Mouse (Mus musculus): Measurements from ENCODE around the gene Stat4. TPM values are rescaled to one million over a fixed set of nuclear protein-coding genes. Genes with fewer than 3 reads are reported as not detected.

Stat4 gene
- polyA plus RNA-seq, 1 experiment = 3.0 TPM

DNA sequence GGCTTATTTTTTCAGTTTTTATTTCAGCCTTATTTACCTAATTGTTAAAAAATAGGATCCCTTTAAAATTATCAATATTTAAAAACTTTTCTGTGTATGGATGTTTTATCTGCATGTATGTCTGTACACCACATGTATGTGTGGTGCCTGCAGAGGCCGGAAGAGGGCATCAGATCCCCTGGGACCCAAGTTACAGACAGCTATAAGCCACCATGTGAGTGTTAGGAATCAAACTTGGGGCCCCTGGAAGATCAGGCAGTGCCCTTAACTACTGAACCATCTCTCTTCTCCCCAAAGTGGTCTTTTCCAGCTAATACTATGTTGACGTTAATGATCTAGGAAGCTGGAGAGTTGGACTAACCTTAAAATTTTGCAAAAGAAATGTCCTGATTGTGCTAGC lies 160.5 kb downstream of the Stat4 start:
- no peaks in the 10 kb centered on the region for H3K27me3 ChIP-seq (replicated peaks)
- peaks cover 100% of the 10 kb centered on the region for H3K36me3 ChIP-seq (replicated peaks; ENCODE audit: low read length)
- H3K4me3 ChIP-seq (replicated peaks) = no peak overlapping the region
- TF ChIP-seq GATA1 (IDR thresholded peaks at IDR 0.05; ENCODE audit: borderline replicate concordance, low read length) (no peak), FLI1 (IDR thresholded peaks at IDR 0.05; ENCODE audit: low read length) (no peak)
- peaks cover 44% of the 10 kb centered on the region for H3K4me1 ChIP-seq
- no peaks in the 10 kb centered on the region for H3K9me3 ChIP-seq

DNA sequence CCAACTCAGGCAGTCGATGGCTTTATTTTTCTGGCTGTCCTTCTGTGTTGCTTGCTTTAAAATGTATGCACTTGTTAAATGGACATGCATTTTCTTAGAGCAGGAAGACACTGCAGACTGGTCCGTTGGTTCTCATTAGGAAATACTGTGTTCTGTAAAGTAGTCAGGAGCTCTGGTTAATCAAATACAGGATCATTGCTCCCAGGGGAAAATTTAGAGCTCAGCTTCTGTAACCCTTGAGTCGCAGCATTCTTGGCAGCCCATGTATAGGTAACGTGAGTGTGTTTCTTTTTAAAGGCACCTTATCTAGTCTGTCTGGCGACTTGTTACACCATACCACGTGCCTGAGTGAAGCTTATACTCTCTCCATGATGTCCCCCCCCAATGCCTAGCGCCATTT lies 161.2 kb downstream of the Stat4 start:
- Histone ChIP-seq H3K4me1 (peaks cover 44% of the 10 kb centered on the region), H3K27me3 (replicated peaks) (no peaks in the 10 kb centered on the region), H3K4me3 (replicated peaks) (no peak overlapping the region), H3K36me3 (replicated peaks; ENCODE audit: low read length) (peaks cover 100% of the 10 kb centered on the region), H3K9me3 (no peaks in the 10 kb centered on the region)
- no peak for TF ChIP-seq GATA1 (IDR thresholded peaks at IDR 0.05; ENCODE audit: borderline replicate concordance, low read length)

DNA sequence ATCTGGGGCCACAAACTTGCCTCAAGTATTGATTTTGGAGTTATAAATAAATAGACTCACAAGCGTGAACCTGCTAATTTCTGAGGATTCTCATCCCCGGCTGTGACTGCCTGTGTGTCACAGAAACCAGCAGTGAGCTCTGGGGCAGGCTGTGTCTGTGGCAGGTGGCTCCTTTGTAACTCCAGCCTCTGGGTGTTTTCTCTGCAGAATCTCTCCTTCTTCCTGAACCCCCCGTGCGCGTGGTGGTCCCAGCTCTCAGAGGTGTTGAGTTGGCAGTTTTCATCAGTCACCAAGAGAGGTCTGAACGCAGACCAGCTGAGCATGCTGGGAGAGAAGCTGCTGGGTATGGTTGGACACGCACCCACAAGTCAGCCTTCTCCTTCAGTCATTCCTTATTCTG lies 161.7 kb downstream of the Stat4 start:
- Histone ChIP-seq H3K9me3 (no peaks in the 10 kb centered on the region), H3K27me3 (replicated peaks) (no peaks in the 10 kb centered on the region), H3K36me3 (replicated peaks; ENCODE audit: low read length) (peaks cover 100% of the 10 kb centered on the region), H3K4me3 (replicated peaks) (no peak overlapping the region), H3K4me1 (peaks cover 44% of the 10 kb centered on the region)
- no peak for TF ChIP-seq FLI1 (IDR thresholded peaks at IDR 0.05; ENCODE audit: low read length)

DNA sequence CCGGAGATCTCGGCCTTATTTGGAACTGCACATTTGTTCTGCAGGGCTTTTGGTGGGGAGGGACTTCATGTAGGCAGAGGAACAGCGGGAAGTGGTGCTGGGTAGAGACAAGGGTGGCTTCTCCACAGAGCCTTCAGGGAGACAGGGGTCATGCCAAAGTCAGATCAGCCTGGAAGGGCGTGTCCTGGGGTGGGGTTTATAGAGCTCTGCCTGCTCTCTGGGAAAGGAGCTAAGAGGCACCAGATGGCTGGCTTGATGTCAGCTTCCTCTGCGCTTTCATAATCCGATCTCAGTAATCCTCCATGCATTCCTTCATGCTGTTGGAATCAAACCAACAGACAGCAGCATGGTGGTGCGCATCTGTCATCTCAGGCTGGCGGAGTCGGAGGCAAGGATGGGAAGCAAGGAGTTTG lies 163.0 kb downstream of the Stat4 start:
- Histone ChIP-seq H3K4me3 (replicated peaks) (peak overlapping the region; percentile 79), H3K36me3 (replicated peaks; ENCODE audit: low read length) (peaks cover 100% of the 10 kb centered on the region), H3K9me3 (no peaks in the 10 kb centered on the region), H3K4me1 (peaks cover 44% of the 10 kb centered on the region), H3K27me3 (replicated peaks) (no peaks in the 10 kb centered on the region)
- TF ChIP-seq GATA1 (IDR thresholded peaks at IDR 0.05; ENCODE audit: borderline replicate concordance, low read length) (no peak), FLI1 (IDR thresholded peaks at IDR 0.05; ENCODE audit: low read length) (no peak)

DNA sequence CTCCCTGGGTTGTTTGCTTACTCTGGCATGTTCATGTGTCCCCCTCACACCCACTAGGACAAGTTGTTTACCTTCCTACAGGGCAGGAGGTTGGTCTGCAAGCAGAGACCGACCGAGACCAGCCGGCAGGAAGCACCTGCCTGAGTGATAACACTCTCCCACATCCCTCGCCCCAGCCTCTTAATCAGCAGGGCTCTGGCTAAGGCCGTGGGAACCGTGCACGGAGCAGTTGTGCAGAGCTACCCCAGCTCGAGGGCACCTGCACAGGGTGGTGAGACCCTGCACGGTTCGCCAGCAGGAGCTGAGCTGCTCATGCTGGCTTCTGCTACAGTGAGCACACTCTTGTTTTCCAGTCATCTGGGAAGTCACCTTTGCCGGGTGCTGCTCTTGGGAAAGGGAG lies 163.7 kb downstream of the Stat4 start:
- TF ChIP-seq GATA1 (IDR thresholded peaks at IDR 0.05; ENCODE audit: borderline replicate concordance, low read length) (peak; percentile 46; the same call in 1 of the 3 replicates), FLI1 (IDR thresholded peaks at IDR 0.05; ENCODE audit: low read length) (no peak)
- peaks cover 100% of the 10 kb centered on the region for H3K36me3 ChIP-seq (replicated peaks; ENCODE audit: low read length)
- H3K27me3 ChIP-seq (replicated peaks) = no peaks in the 10 kb centered on the region
- H3K4me3 ChIP-seq (replicated peaks) = peak overlapping the region; percentile 81
- H3K9me3 ChIP-seq = no peaks in the 10 kb centered on the region
- peaks cover 44% of the 10 kb centered on the region for H3K4me1 ChIP-seq

DNA sequence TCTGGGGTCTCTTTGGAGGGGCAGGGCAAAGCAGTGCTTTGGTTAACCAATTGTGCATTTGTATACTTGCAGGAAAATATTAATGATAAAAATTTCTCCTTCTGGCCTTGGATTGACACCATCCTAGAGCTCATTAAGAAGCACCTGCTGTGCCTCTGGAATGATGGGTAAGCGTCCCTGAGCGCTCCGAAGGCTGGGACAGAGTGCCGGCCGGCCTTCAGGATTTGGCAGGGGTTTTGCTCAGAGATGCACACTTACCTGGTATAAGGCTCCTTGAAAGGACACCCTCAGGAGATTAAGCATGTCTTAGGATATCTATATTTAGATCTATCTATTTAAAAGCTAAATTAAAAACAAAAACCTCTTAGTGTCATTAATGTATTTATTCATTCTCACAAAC lies 164.2 kb downstream of the Stat4 start:
- H3K4me1 ChIP-seq = peaks cover 44% of the 10 kb centered on the region
- H3K36me3 ChIP-seq (replicated peaks; ENCODE audit: low read length) = peaks cover 100% of the 10 kb centered on the region
- no peaks in the 10 kb centered on the region for H3K9me3 ChIP-seq
- H3K27me3 ChIP-seq (replicated peaks) = no peaks in the 10 kb centered on the region
- no peak overlapping the region for H3K4me3 ChIP-seq (replicated peaks)
- no peak for TF ChIP-seq FLI1 (IDR thresholded peaks at IDR 0.05; ENCODE audit: low read length)
- TF ChIP-seq GATA1 (IDR thresholded peaks at IDR 0.05; ENCODE audit: borderline replicate concordance, low read length) = no peak

DNA sequence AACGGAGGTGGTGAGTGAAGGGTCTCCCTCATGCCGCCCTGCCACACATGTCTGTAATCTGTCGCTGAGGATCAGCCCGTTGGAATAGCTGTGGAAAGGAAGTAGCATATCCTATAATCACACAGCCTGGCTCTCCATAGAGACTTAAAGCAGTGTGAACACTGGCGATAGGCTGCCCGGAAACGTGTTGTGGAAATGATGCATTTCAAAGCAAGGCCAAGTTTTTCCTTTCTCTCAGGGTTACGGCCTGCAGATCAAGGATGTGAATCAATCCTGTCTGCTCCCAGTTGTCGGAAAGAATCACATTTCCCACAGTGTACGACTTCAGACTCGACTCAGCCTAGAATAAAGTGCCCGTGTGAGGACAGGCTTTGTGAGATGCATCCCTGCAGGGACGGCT lies 165.4 kb downstream of the Stat4 start:
- H3K4me3 ChIP-seq (replicated peaks) = no peak overlapping the region
- H3K27me3 ChIP-seq (replicated peaks) = no peaks in the 10 kb centered on the region
- peaks cover 100% of the 10 kb centered on the region for H3K36me3 ChIP-seq (replicated peaks; ENCODE audit: low read length)
- H3K9me3 ChIP-seq = no peaks in the 10 kb centered on the region
- H3K4me1 ChIP-seq = peaks cover 37% of the 10 kb centered on the region
- TF ChIP-seq GATA1 (IDR thresholded peaks at IDR 0.05; ENCODE audit: borderline replicate concordance, low read length) (no peak), FLI1 (IDR thresholded peaks at IDR 0.05; ENCODE audit: low read length) (no peak)

DNA sequence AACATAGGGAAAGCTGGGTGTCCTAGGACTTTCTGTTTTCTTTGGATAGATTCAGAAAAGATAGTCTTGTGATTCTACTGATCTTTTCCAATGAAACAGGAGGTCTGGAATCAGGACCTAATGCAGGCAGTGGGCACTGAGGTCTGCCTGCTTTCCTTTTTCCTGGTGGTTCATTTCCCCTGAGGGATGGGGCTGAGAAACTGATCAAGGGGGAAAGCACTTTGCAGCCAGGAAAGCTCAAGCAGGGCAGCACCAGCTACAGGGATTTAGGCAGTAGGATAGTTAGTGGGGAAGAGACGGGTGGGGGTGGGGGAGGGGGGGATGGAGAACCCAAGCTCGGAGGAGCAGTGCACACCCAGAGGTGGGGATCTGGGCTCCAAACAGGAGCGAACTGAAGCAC lies 166.0 kb downstream of the Stat4 start:
- no peak overlapping the region for H3K4me3 ChIP-seq (replicated peaks)
- no peak for TF ChIP-seq FLI1 (IDR thresholded peaks at IDR 0.05; ENCODE audit: low read length)
- TF ChIP-seq GATA1 (IDR thresholded peaks at IDR 0.05; ENCODE audit: borderline replicate concordance, low read length) = no peak

DNA sequence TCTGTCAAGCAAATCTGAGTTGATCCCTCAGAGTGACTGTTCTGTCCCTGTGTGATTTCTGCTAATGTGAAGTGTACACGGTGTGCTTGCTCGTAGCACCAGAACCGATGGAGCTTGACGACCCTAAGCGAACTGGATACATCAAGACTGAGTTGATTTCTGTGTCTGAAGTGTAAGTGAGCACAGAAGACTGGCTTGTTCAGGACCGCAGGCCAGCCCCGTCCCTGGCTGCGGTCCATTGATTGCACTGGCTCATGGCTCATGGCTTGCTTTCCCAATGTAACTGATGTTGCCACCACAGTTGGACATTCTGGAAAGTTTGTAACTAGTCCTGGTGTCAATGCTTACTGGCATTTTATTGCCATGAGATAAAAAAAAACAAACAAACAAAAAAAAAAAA lies 167.9 kb downstream of the Stat4 start:
- H3K36me3 ChIP-seq (replicated peaks; ENCODE audit: low read length) = peaks cover 100% of the 10 kb centered on the region
- no peaks in the 10 kb centered on the region for H3K9me3 ChIP-seq
- no peak overlapping the region for H3K4me3 ChIP-seq (replicated peaks)
- H3K4me1 ChIP-seq = peaks cover 20% of the 10 kb centered on the region
- H3K27me3 ChIP-seq (replicated peaks) = no peaks in the 10 kb centered on the region
- no peak for TF ChIP-seq GATA1 (IDR thresholded peaks at IDR 0.05; ENCODE audit: borderline replicate concordance, low read length)
- no peak for TF ChIP-seq FLI1 (IDR thresholded peaks at IDR 0.05; ENCODE audit: low read length)

More for the DNA sequence above, 166.0 kb downstream of the Stat4 start:
- peaks cover 33% of the 10 kb centered on the region for H3K4me1 ChIP-seq
- H3K27me3 ChIP-seq (replicated peaks) = no peaks in the 10 kb centered on the region
- H3K36me3 ChIP-seq (replicated peaks; ENCODE audit: low read length) = peaks cover 100% of the 10 kb centered on the region
- no peaks in the 10 kb centered on the region for H3K9me3 ChIP-seq

DNA sequence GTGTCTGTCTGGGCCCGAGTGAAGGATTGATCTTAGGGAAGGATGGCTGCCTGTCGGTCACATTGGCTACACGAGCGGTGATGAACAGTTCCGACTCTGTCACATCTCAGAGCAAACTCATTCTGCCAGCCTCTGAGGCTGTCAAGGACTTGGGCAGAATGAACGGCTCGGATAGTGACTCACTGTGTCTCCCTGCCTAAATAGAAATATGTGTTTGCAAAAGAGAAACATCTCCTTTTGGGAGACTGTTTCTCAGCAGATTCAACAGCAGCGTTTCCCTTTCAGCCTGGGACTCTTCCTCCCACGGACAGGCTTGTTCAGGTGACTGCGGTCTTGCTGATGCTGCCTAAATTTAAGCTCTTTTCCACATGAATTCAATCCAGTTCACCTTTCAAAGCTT lies 169.4 kb downstream of the Stat4 start:
- TF ChIP-seq FLI1 (IDR thresholded peaks at IDR 0.05; ENCODE audit: low read length) = no peak
- no peak for TF ChIP-seq GATA1 (IDR thresholded peaks at IDR 0.05; ENCODE audit: borderline replicate concordance, low read length)
- H3K4me3 ChIP-seq (replicated peaks) = no peak overlapping the region
- H3K27me3 ChIP-seq (replicated peaks) = no peaks in the 10 kb centered on the region
- peaks cover 5% of the 10 kb centered on the region; the same call in 1 of the 2 replicates for H3K4me1 ChIP-seq
- H3K36me3 ChIP-seq (replicated peaks; ENCODE audit: low read length) = peaks cover 98% of the 10 kb centered on the region
- H3K9me3 ChIP-seq = no peaks in the 10 kb centered on the region

Other genes with a start within 250 kb of the Stat4 start
- gene Myo1b, start 71.1 kb upstream of the Stat4 start, polyA plus RNA-seq (2012; ENCODE audit: insufficient read depth, low replicate concordance) = 0.43 TPM in 1 of 2 replicates, not detected in the other
- gene Stat1, start 132.3 kb downstream of the Stat4 start, polyA plus RNA-seq (2012; ENCODE audit: insufficient read depth, low replicate concordance) = 2.7 and 10.3 TPM in 2 replicates
- gene Gls, start 246.1 kb downstream of the Stat4 start, polyA plus RNA-seq (2012; ENCODE audit: insufficient read depth, low replicate concordance) = 10.6 and 17.9 TPM in 2 replicates